Mouse (Mus musculus) stomach, embryonic 14.5 days (tissue): ENCODE measurements around the gene Hecw1. TPM values are rescaled to one million over a fixed set of nuclear protein-coding genes. Genes with fewer than 3 reads are reported as not detected.
A peak's percentile ranks its signal among the peaks of the same experiment; 100 is the strongest.

Source experiments
- ATAC-seq: fragments of 200-750 bp; cut with Nextera tagmentation; 2 replicates; pipeline ENCODE4 v1.8.0; 2017; ENCODE audit warnings: low read depth, moderate TSS enrichment; ENCODE audit not compliant: insufficient number of reproducible peaks, insufficient read depth, low FRiP score
- H3K27ac ChIP-seq: fragments of 300-500 bp; sonication (generic); 2 replicates; pipeline ENCODE4 v1.5.1; 2014; ENCODE audit warnings: mild to moderate bottlenecking, low read length, moderate library complexity, mixed read lengths
- H3K27me3 ChIP-seq: fragments of 300-500 bp; sonication (generic); 2 replicates; pipeline ENCODE4 v1.6.1; 2014; ENCODE audit warnings: low read length, control low read depth, mixed read lengths; ENCODE audit not compliant: control insufficient read depth, insufficient read depth
- H3K36me3 ChIP-seq: fragments of 300-500 bp; sonication (generic); 2 replicates; pipeline ENCODE4 v1.6.1; 2014; ENCODE audit warnings: mild to moderate bottlenecking, control low read depth, low read length, moderate library complexity, mixed read lengths; ENCODE audit not compliant: control insufficient read depth, insufficient read depth
- H3K4me1 ChIP-seq: fragments of 300-500 bp; sonication (generic); 2 replicates; pipeline ENCODE4 v1.6.1; 2014; ENCODE audit warnings: low read length, control low read depth, mixed read lengths; ENCODE audit not compliant: control insufficient read depth, insufficient read depth
- H3K4me2 ChIP-seq: fragments of 300-500 bp; sonication (generic); replicated peaks from 2 replicates; pipeline ENCODE4 v1.6.1; 2014; ENCODE audit warnings: low read depth, low read length, control low read depth
- H3K4me3 ChIP-seq: fragments of 300-500 bp; sonication (generic); 2 replicates; pipeline ENCODE4 v1.5.1; 2014; ENCODE audit warnings: low read depth, low read length, control low read depth
- H3K9ac ChIP-seq: fragments of 300-500 bp; sonication (generic); replicated peaks from 2 replicates; pipeline ENCODE4 v1.6.1; 2014; ENCODE audit warnings: low read depth, mild to moderate bottlenecking, control low read depth, low read length, moderate library complexity, mixed read lengths
- H3K9me3 ChIP-seq: fragments of 300-500 bp; sonication (generic); 2 replicates; pipeline ENCODE4 v1.6.1; 2016; ENCODE audit warnings: low read depth, low read length, control low read depth; ENCODE audit not compliant: control insufficient read depth
- WGBS: fragments of 180-500 bp; shearing (Covaris S2); extraction: QIAGEN DNeasy Blood & Tissue Kit; methylation state at CpG from one replicate; pipeline ENCODE4 v1.1.7; 2014; 5-methylcytosine and 5-hydroxymethylcytosine counted together
- polyA plus RNA-seq: library from polyadenylated mRNA; unstranded; fragments of >200 nt; fragmentation: Nextera tagmentation; extraction: Ambion mirVana; gene quantifications from 2 replicates; pipeline ENCODE4 v1.2.1, GENCODE M21; 2014

Gene Hecw1
- polyA plus RNA-seq = 1.2 and 1.4 TPM in 2 replicates

DNA sequence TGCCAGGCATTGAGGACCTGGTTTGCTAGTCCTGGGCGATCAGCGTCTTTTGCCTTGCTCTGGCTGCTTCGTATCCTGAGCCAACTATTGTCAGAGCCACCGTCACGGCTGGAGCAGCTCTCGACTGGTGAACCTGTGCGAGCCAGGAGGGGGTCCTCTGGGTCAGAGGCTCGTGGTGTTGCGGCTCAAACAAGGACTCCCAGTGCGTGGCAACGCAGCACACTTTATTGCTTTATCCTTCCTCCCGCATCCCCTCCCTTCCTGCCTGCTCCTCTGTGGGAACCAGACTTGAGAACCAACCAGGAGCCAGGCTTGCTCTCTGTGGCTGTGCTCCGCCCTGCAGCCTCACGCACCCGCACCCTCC lies at the start of gene Hecw1:
TSS of gene Hecw1 (minus strand) at position 323 of the 364 bp plus-strand sequence.
- H3K27me3 ChIP-seq = no peaks in the 10 kb centered on the region
- no peaks in the 10 kb centered on the region for H3K36me3 ChIP-seq
- peak; percentile 62 for ATAC-seq
- 2% methylated on average over 15 of the region's 15 CpGs for WGBS
- H3K9me3 ChIP-seq = no peaks in the 10 kb centered on the region
- H3K4me2 ChIP-seq = peak within 1 kb of the TSS; percentile 93
- H3K27ac ChIP-seq = 0 out of 2 replicates have a peak within 1 kb of the TSS, but pooled peaks have one; percentile 33
- peak within 1 kb of the TSS; percentile 49 for H3K4me3 ChIP-seq
- H3K4me1 ChIP-seq = no peaks in the 10 kb centered on the region
- H3K9ac ChIP-seq = peak within 1 kb of the TSS; percentile 30; the same call in 1 of the 2 replicates

DNA sequence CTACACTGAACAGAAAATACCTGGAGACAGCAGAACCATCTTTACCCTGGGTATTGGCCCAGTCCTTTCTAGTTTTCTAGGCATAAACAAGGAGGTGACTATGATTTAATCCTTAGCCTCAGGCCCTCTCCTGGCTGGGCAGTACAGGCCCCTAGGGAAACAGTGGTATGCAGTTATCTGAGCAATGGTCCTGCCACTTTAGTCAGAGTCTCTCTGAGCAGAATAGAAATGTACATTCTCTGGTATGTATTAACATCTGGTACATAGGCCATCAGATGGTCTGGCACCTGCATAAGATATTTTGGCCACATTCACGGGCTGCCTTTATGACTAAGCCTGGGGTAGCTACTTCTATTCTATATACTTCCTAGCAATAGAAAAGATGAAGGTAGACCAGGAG lies 38.3 kb upstream of the Hecw1 start:
- no peak overlapping the region for H3K9ac ChIP-seq
- no peak overlapping the region for H3K4me2 ChIP-seq
- no peaks in the 10 kb centered on the region for H3K36me3 ChIP-seq
- H3K9me3 ChIP-seq = no peaks in the 10 kb centered on the region
- no peak overlapping the region for H3K27ac ChIP-seq
- H3K4me3 ChIP-seq = no peak overlapping the region
- 97% methylated on average over 1 of the region's 1 CpGs for WGBS
- no peaks in the 10 kb centered on the region for H3K27me3 ChIP-seq
- no peaks in the 10 kb centered on the region for H3K4me1 ChIP-seq
- no peak for ATAC-seq

DNA sequence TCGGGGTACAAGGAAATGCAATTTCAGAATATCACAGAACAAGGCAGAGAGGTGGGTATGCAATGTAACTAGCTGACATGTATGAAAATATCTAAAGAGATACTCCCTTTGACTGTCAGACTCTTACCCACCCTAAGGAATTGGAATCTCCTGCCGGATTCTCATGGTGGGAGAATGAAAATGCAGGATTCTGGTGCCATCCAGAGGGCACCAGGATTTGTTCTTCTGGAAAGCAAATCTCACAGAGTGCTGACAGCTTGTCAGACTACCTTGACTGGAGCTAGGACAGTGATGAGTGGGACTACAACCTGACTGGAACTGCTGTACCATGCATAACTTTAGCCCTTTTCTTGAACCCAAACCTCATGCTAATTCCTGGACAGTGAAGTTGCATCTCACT lies 29.6 kb upstream of the Hecw1 start:
- no peak for ATAC-seq
- 72% methylated on average over 2 of the region's 2 CpGs for WGBS

DNA sequence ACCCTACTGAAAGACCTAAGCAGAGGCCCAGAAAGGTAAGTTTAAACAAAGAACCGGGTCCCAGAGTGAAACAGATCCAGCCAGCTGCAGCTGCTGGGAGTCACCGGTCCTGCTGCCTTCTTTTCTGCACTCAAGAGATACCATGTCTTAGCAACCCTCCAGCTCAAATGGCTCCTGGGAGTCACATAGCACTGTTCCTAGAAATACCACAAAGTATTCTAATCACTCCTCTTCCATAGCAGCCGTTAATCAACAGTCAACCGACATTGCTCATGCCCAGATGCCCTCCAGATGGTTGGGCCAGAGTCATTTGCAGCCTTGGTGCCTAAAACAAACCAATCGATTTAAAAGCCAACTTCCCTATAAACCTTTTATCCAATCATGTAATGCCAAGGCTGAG lies 19.8 kb upstream of the Hecw1 start:
- no peak overlapping the region for H3K27ac ChIP-seq
- H3K36me3 ChIP-seq = no peaks in the 10 kb centered on the region
- no peaks in the 10 kb centered on the region for H3K4me1 ChIP-seq
- no peaks in the 10 kb centered on the region for H3K9me3 ChIP-seq
- 65% methylated on average over 5 of the region's 5 CpGs for WGBS
- no peaks in the 10 kb centered on the region for H3K27me3 ChIP-seq
- ATAC-seq = no peak
- no peak overlapping the region for H3K4me3 ChIP-seq
- no peak overlapping the region for H3K9ac ChIP-seq
- H3K4me2 ChIP-seq = no peak overlapping the region

More for the DNA sequence above, 29.6 kb upstream of the Hecw1 start:
- no peaks in the 10 kb centered on the region for H3K27me3 ChIP-seq
- no peak overlapping the region for H3K4me3 ChIP-seq
- no peaks in the 10 kb centered on the region for H3K36me3 ChIP-seq
- no peak overlapping the region for H3K9ac ChIP-seq
- H3K4me1 ChIP-seq = no peaks in the 10 kb centered on the region
- H3K27ac ChIP-seq = no peak overlapping the region
- H3K4me2 ChIP-seq = no peak overlapping the region
- H3K9me3 ChIP-seq = no peaks in the 10 kb centered on the region

DNA sequence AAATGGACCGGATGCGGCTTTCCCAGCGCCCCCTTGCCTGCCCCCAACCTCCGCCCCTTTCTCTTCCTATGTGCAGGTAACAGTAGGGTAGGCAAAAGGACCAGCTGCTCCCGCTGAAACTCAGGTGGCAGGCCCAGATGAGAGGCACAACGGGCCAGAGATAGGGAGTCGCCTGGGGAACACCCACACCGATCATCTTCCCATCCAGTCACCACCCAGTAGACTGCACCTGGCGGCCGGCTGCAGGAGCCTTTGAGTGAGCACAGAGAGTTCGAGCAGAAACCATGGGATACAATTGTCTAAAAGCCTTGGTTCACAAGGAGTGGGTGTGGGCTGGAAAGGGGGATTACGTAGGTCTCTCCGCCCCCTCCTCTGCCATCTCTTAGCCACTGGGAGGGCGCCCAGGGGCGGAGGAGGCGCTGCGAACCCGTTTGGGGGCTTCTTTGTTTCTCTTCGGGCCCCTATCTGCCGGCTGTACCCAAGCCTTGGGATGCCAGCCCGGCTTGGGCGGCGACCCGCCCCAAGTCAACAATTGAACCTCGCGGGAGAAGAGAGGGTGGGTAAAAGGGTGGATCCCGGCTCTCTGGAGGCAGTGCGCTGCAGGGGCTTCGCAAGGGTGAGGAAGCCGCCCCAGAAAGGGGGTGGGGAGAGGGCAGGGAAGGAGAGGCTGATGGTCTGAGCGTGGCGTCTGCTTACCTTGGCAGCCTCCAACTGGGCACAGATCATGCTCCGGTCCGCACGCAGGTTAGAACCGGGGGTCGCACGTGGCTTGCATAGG lies 711 bp downstream of the Hecw1 start:
- WGBS = 1% methylated on average over 38 of the region's 38 CpGs
- Histone ChIP-seq H3K9ac (peak overlapping the region; percentile 30; the same call in 1 of the 2 replicates), H3K27ac (0 out of 2 replicates have a peak overlapping the region, but pooled peaks have one; percentile 33), H3K4me1 (no peaks in the 10 kb centered on the region), H3K4me3 (peak overlapping the region; percentile 49), H3K4me2 (peak overlapping the region; percentile 93), H3K27me3 (no peaks in the 10 kb centered on the region), H3K36me3 (no peaks in the 10 kb centered on the region), H3K9me3 (no peaks in the 10 kb centered on the region)
- ATAC-seq = peak; percentile 85

DNA sequence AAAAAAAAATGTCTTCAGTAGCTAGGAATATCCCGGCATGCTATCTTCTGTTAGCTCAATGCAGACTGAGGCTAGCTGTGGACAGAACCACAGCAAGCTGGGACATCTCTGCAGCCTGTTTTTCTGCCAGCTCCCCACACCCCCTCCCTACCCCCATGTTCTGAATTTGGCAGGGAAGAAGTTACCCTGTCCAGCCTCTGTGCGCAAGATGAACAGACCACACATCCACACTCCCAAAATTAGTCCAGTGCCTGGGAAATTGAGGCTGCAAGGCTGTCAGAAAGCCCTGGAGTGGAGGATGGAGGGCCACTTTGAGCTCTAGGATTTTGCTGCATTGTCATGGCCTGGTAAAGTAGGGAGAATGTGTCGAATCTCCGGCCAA lies 1.3 kb downstream of the Hecw1 start:
- 27% methylated on average over 4 of the region's 4 CpGs for WGBS
- no peaks in the 10 kb centered on the region for H3K27me3 ChIP-seq
- H3K4me3 ChIP-seq = peak overlapping the region; percentile 49
- H3K9me3 ChIP-seq = no peaks in the 10 kb centered on the region
- H3K36me3 ChIP-seq = no peaks in the 10 kb centered on the region
- 0 out of 2 replicates have a peak overlapping the region, but pooled peaks have one; percentile 14 for H3K9ac ChIP-seq
- peak overlapping the region; percentile 93 for H3K4me2 ChIP-seq
- ATAC-seq = peak; percentile 14; the same call in 1 of the 2 replicates
- no peak overlapping the region for H3K27ac ChIP-seq
- H3K4me1 ChIP-seq = no peaks in the 10 kb centered on the region

DNA sequence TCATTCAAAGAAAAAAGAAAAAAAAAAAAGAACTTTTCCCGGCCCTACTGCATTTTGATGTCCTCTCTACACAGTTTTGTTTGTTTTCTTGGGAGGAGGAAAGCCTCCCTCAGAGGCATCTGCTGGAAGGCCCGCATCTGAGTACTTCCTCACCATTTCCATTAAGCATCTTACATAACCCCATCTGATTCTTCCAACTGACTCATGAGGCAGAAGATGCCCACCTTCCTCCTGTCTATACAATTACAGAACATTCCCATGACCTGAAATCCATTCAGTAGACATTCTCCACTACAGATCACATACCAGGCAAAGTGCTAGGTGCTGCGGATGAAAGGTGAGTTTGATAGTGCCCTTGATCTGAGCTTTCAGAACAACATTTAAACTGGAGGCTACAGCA lies 3.4 kb downstream of the Hecw1 start:
- no peaks in the 10 kb centered on the region for H3K36me3 ChIP-seq
- WGBS = 71% methylated on average over 3 of the region's 3 CpGs
- no peak overlapping the region for H3K4me2 ChIP-seq
- ATAC-seq = no peak
- H3K4me1 ChIP-seq = no peaks in the 10 kb centered on the region
- no peaks in the 10 kb centered on the region for H3K9me3 ChIP-seq
- no peak overlapping the region for H3K4me3 ChIP-seq
- no peak overlapping the region for H3K9ac ChIP-seq
- H3K27me3 ChIP-seq = no peaks in the 10 kb centered on the region
- H3K27ac ChIP-seq = no peak overlapping the region

DNA sequence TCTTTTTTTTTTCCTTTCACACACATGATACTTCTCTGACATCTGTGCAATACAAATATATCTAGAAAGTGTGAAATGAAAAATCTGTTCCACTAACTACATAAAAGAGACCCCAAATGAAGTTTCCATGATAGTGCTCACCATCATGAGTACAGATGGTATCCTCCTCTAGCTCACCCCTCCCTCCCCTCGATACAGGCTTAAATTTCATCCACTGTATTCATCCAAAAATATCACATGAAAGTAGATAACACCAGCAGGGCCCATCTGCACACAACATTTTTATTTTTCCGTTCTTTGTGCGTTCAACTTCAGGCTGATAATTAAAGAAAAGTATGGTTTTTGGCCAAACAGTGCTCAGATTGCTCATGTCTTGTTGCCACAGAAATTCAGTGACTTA lies 5.5 kb downstream of the Hecw1 start:
- WGBS = 87% methylated on average over 3 of the region's 3 CpGs
- no peak overlapping the region for H3K9ac ChIP-seq
- no peak overlapping the region for H3K4me2 ChIP-seq
- H3K27me3 ChIP-seq = no peaks in the 10 kb centered on the region
- H3K27ac ChIP-seq = no peak overlapping the region
- H3K9me3 ChIP-seq = no peaks in the 10 kb centered on the region
- no peak for ATAC-seq
- H3K4me3 ChIP-seq = no peak overlapping the region
- no peaks in the 10 kb centered on the region for H3K4me1 ChIP-seq
- H3K36me3 ChIP-seq = no peaks in the 10 kb centered on the region
